Mouse (Mus musculus) bone marrow macrophage, adult 2 months (primary cell): Measurements from ENCODE around the gene Irf8.

ENCODE experiments used
- CTCF ChIP-seq: IDR thresholded peaks from 2 replicates; pipeline ENCODE4 v1.5.1; 2012; ENCODE audit warnings: low read depth, mild to moderate bottlenecking, low read length, moderate library complexity
- POLR2A ChIP-seq: IDR thresholded peaks from 2 replicates; pipeline ENCODE4 v1.6.1; 2012; ENCODE audit warnings: mild to moderate bottlenecking, low read depth, low read length, borderline replicate concordance

DNA sequence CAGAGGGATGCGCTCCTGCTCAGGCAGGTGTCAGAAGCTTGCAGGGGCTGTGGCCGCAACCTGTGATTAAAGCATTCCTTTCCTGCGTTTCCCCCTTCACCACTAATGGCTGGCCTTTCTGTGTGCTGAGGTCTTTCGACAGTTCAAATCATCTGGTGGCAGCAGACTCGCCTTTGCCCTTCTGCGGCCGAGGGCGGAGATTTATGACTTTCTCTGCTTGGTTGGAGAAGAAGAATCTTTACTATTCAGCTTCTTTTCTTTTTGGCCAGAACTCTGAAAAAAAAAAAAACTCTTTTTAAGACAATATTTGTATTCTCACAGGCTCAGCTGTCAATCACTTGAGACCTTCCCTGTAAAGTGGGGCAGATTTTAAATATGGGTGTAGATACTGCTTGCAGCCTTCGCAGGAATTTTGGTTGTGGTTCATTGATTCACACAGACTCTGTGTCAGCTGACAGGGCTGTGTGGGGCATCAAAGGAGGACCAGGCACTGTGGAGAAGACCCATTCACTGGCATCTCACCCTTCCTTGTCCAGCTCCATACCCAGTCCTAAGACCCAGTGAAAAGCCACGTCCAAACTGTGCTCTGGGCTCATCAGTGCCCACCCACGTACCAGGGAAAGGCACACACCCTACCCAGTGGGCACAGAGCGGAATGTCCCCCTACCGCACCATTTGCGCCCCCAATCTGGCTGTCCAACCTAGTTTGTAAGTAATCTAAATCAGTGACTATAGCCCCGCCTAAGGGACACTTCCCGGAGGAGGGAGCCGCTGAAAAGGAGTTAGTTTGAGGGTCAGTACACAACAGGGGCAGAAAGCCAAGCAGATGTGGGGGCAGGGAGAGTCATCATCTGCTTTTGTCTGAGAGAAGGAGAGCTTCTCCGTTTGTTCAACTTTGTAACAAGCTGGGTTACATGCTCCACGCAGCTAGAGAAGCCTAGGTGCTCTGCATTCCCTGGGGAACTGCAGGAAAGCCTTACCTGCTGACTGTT is 19.4 kb downstream of the Irf8 start:
- TF ChIP-seq POLR2A (no peak), CTCF (no peak)
